Mouse (Mus musculus): ENCODE measurements around the gene Mif4gd.

GRCm38 (mm10) chr11:115611173-115611572, 1.6 kb downstream of the Mif4gd start:
- TF ChIP-seq POLR2A (IDR thresholded peaks at IDR 0.05; ENCODE audit: insufficient read depth, low read depth, low read length) (no peak), CTCF (IDR thresholded peaks at IDR 0.05) (no peak)
